Mouse (Mus musculus) erythroblast, adult 5-6 weeks (primary cell): ENCODE data around the gene H2afz. TPM values are rescaled to one million over a fixed set of nuclear protein-coding genes. Genes with fewer than 3 reads are reported as not detected.
"Not testable (repeated sequence)": the region's sequence is repeated elsewhere in the genome, so short reads cannot be mapped to it uniquely, and the experiment has no call there.

Experiments
- ATAC-seq: replicated peaks from 2 replicates; pipeline ENCODE4 v1.8.0; 2016; ENCODE audit warnings: moderate number of reproducible peaks, mild to moderate bottlenecking, moderate TSS enrichment, inconsistent platforms; ENCODE audit not compliant: poor library complexity, low FRiP score, severe bottlenecking
- total RNA-seq, 2 experiments: library from RNA; stranded (forward) in 1 of 2; stranded (reverse) in 1 of 2; fragments of 150-400 nt in 1 of 2; fragments of 200-764, 138-1000 nt in 1 of 2; gene quantifications; 2 replicates each; pipeline versions ENCODE4 v1.2.3 to v1.2.4; 2015 to 2017; ENCODE audit warnings: low replicate concordance in 2 of 2

The H2afz gene
- total RNA-seq (2015; ENCODE audit: low replicate concordance) (505 TPM in 2 replicates), total RNA-seq (2017; ENCODE audit: low replicate concordance) (376 and 479 TPM in 2 replicates)

GRCm38 (mm10) chr3:137864124-137864987 is at the start of gene H2afz:
Gene H2afz (plus strand): TSS chr3:137864487.
- peak; percentile 88 for ATAC-seq

GRCm38 (mm10) chr3:137818713-137819112 is 45.6 kb upstream of the H2afz start:
- no peak for ATAC-seq

DNA sequence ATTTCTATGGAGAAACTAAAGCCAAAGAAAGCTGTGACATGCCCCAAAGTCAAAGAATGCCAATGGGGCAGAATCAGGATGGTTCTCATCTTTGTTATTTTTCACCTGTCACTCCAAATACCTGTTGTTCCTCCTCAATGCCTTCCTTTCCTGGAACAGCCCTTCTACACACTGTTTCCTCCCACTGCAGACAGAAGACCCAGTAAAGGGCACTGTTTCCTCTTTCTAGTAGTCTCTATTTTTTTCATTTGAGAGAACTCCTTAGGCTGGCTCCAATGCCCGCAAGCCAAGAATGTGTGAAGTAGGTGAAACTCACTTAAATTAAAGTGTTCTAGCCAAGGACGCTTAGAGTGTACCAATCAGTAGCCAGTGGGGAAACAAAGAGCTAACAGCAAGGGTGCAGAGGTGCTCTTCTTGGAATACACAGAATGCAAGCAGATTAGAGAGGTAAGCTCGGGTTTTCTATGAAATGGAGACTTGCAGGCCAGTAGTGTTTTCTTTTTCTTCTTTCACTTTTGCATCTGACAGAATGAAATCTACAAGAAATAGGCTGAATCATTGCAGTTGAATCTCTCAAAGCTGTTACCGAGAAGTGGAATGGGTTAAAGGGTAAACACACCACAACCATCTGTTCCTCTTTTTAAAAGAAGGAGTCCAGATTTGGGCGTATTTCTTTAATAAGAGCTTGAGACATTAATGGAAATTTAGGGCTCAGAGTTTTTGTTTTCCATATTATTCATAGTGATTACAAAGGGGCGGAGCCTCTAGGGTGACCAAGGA is 43.4 kb upstream of the H2afz start:
- ATAC-seq, result no peak

- no peak for ATAC-seq
Measured at GRCm38 (mm10) chr3:137823317-137823716, 41.0 kb upstream of the H2afz start.

DNA sequence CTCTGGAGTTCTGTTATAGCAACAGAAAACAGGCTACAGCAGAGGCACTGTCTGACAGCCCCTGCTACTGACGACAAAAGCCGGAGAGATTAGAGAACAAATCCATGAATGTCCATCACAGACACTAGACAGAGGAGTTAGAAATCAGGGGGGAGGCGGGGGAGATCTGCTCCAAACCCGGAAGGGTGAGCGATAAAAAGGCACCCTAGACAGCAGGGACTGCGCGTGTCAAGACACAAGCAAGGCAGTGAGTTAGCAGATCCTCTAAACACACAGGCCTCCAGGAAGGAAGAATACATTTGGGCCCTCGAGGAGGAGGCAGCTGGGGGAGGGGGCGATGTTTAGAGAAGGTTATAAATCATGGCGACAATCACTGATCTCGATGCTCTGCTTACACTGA is 36.6 kb upstream of the H2afz start:
- ATAC-seq, result no peak

DNA sequence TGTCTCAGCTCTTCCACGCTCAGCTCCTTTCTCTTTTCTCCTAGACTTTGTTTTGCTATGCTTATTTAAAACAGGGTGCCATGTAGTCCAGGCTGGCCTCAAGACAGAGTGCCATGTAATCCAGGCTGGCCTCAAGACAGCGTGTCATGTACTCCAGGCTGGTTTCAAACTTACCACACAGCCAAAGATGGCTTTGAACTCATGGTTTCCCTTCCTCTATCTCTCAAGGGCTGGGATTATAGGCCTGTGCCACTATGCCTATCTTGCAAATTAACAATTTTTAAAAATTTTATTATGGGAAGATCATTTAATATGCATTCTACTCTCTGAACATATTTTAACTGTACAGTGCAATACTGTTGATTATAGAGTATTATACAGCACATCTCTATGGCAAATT is 33.1 kb upstream of the H2afz start:
- no peak for ATAC-seq

DNA sequence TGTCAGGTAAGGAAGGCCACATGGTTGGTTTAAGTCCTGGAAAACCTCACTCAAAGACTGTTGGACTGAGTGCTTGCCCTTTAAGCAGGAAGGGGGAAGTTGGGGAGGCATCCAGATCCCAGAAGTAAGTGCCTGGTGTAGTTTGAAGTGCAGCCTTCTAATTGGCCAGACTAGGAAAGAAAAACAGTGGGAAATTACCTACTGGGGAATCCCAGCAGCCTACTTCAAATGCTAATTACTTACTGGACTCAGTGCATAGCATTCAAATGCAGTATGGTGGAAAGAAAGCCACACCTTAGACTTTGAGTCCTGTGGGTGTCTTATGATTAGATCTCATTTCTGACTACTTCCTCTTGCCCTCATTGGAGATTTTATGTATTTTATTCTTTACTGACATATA is 31.2 kb upstream of the H2afz start:
- no peak for ATAC-seq

DNA sequence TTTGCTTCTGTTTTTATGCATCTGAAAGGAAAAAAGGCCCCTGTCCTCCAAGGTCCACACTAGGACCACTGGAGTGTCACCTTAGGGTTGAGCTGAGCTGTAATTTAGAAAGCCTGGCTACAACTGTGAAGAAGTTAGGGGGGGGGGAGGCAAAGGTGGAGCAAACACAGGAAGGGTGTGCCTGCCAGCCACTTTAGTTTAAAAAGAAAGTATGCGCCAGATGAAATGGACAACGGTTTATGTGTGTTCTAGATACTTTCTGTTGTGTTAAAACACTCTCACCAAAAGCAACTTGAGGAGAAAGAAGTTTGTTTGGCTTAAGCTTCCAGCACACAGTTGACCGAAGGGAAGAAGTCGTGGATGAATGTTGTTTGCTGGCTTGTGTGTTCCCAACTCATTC is 30.6 kb upstream of the H2afz start:
- no peak for ATAC-seq

GRCm38 (mm10) chr3:137836543-137836942 is 27.7 kb upstream of the H2afz start:
- no peak for ATAC-seq

DNA sequence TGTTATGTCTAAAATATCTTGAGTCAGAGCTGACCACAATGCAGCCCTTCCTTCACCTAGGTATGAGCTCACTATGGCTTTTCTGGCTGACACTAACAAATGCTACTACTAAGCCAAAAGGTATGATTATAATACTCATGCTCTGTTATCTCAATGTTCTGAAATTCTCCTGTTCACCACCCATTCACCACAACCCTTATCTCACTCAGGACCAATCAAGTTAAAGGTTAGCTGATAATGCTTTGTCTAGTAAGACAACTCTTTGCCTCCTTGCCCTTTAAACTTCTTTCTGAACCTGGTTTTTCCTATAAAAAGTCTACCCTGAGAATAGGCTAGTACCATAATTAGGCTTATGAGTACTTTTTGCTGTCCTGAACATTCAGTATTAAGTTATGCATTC is 26.1 kb upstream of the H2afz start:
- no peak for ATAC-seq

DNA sequence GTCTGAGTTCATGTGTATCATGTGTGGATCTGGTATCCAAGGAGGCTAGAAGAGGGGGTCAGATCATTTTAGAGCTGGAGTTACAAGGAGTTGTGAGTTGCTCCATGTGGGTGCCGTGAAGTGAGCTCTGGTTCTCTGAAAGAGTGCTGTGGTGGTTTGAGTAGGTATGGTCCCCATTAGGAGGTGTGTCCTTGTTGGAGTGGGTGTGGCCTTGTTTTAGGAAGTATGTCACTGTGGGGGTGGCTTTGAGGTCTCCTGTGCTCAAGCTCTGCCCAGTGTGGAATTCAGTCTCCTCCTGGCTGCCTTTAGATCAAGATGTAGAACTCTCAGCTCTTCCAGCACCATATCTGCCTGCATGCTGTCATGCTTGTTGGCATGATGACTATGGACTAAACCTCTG is 21.3 kb upstream of the H2afz start:
- ATAC-seq, result peak; percentile 59; the same call in 1 of the 2 replicates

- ATAC-seq, result no peak
Measured at GRCm38 (mm10) chr3:137844263-137844662, 20.0 kb upstream of the H2afz start.

- no peak for ATAC-seq
Measured at GRCm38 (mm10) chr3:137846552-137846951, 17.7 kb upstream of the H2afz start.

DNA sequence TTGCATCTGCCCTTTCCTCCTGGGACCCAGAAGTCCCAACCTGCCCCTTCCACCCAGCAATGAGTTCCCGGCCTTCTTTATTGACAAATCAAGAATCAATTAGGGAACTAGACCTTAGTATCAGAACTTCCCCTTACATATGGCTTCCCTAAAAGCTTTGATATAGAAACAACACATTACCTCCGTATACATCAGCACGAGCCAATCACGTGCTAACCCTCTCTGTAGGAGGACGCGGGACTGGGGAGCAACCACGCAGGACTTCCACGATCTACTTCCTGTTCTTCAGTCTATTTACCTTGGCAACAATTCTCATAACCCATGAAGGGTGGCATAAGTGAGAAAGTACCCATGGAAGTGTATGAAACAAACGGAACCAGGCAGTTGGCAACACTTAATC is 15.9 kb upstream of the H2afz start:
- no peak for ATAC-seq

DNA sequence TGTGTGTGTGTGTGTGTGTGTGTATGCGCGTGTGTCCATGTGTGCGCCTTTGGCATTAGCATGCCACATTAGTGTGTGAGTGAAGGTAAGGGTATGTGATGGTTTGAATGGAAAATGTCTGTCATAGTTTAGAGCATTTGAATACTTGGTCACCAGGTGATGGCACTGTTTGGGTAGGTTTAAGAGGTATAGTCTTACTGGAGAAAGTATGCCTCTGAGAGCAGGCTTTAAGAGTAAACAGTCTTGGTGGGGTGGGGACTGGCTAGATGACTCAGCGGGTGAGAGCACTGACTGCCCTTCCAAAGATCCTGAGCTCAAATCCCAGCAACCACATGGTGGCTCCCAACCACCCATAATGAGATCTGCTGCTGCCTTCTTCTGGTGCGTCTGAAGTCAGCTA is 14.6 kb upstream of the H2afz start:
- ATAC-seq, result peak; percentile 79

DNA sequence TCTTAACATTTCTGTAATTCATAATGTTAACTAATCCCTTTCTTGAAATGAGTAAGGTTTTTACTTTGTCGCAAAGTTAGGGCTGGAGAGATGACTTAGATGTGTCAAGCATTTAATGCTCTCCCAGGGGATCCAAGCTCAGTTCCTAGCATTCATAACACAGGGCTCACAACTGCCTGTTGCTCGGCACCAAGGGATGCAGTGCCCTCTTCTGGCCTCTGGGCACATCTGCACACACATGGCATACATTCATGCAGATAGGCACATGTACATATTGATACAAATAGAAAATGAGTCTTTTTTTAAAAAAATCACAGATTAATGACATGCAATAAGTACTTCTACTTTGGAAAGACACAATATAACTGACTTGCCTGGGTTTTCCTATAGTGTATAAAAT is 13.1 kb upstream of the H2afz start:
- no peak for ATAC-seq

DNA sequence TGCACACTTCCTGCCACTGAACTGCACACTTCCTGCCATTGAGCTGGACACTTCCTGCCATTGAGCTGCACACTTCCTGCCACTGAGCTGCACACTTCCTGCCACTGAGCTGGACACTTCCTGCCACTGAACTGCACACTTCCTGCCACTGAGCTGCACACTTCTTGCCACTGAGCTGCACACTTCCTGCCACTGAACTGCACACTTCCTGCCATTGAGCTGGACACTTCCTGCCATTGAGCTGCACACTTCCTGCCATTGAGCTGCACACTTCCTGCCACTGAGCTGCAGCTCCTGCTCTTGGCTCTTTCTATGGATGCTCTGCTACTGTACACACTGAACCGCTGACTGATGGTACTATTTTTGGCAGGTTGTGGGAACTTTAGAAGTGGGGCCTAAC is 11.3 kb upstream of the H2afz start:
- ATAC-seq, result not testable (repeated sequence)

DNA sequence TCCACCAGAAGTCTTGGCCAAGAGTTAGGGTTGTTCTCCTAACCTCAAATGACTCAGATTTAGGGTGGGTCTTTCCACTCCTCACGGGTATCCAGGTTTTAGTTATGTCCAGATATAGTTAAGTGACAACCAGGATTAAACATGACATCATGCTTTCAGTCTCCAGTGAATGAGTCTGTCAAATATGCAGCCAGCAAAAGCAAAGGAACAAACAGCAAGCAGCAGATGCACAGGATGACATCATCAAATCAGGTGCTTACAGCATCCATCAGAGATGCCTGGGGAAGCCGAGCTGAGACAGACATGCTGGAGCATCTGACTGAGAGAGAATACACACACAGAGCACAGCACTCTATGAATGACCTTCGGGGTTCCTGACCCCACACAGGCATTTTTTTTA is 9.0 kb upstream of the H2afz start:
- no peak for ATAC-seq

DNA sequence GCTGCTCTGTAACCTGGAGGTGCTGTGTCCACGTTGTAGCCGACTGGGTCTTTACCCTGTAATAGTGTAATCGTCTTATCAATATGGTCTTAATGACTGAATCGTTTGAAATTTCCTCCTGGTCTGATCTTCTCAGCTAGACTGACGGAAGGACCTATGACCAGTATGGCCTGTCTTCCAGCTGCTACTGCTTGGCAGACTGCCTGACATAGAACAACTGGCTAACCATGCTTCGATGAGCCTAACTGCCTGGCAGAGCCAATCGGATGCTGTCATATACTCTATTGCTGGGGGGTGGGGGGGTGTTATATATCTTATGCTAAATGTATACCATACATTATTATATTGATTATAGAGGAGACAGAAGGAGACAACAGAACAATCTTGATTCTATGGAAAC is 8.2 kb upstream of the H2afz start:
- ATAC-seq, result no peak

GRCm38 (mm10) chr3:137860394-137861170 is 3.7 kb upstream of the H2afz start:
- ATAC-seq, result no peak
